Mouse (Mus musculus) CD4-positive, CD25-positive, alpha-beta regulatory T cell (primary cell): ENCODE results near the gene Adam11. TPM values are rescaled to one million over a fixed set of nuclear protein-coding genes. Genes with fewer than 3 reads are reported as not detected.

Experiments used
- polyA plus RNA-seq: library from polyadenylated mRNA; unstranded; fragments of 100-300 nt; shearing (Covaris generic); gene quantifications from one replicate; pipeline ENCODE4 v1.2.1, GENCODE M21; 2017

The Adam11 gene
- 0.17 TPM for polyA plus RNA-seq

GRCm38 (mm10) chr11:102761309-102762210, at the start of gene Adam11:
TSS of gene Adam11 (plus strand) at chr11:102761439.

DNA sequence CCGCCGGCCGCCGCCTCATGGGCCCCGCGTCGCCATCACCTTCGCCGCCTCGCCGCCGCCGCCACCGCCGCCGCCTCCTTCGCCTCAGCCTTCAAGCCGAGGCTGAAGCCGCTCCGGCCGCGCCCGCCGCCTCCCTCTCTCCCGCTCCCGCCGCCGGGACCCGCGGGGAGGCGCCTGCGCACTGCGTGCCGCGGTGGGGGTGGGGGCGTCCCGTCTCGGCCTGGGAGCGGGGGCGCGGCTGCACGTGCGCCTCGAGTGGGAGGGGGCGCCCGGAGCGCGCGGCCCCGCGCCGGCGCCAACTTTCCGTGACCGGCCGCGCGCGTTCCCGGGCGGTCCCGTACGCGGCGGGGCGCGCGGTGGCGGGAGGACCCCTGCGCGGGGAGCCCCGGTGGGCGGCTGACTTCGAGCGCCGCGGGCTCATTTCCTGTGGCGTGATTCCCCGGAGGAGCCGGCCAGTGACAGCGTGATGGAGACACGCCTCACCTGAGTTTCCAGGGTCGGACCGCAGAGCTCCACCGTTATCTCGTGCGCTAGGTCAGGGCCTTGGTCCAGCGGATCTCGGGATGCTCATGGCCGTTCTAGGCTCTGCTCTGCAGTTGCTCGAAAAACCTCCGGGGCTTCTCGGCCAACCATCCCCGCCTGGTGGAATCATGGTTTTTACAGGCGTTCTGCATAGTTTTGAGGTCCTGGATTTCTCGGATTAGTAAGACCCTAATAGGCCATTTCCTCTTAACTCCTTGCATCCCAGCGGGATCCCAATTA, 58.0 kb downstream of the Adam11 start, which contains the start of gene Gjc1:
Gjc1 (minus strand) TSS at position 680 of the 762 bp plus-strand sequence.

Other genes starting within 250 kb of the Adam11 start
- gene Gpatch8, start 205.0 kb upstream of the Adam11 start, polyA plus RNA-seq = 66.8 TPM
- gene Gm11627, start 182.0 kb upstream of the Adam11 start, polyA plus RNA-seq = not detected
- not detected for gene Fzd2, start 157.0 kb upstream of the Adam11 start, polyA plus RNA-seq
- gene Meioc, start 97.7 kb upstream of the Adam11 start, polyA plus RNA-seq = not detected
- gene Ccdc43, start 63.7 kb upstream of the Adam11 start, polyA plus RNA-seq = 32.9 TPM
- not detected for gene Gjc1, start 58.3 kb downstream of the Adam11 start, polyA plus RNA-seq
- gene Higd1b, start 74.4 kb downstream of the Adam11 start, polyA plus RNA-seq = not detected
- 161 TPM for gene Eftud2, start 119.5 kb downstream of the Adam11 start, polyA plus RNA-seq
- gene Ccdc103, start 119.8 kb downstream of the Adam11 start, polyA plus RNA-seq = not detected
- gene Fam187a, start 123.7 kb downstream of the Adam11 start, polyA plus RNA-seq = not detected
- gene Gfap, start 139.5 kb downstream of the Adam11 start, polyA plus RNA-seq = not detected
- gene Kif18b, start 163.7 kb downstream of the Adam11 start, polyA plus RNA-seq = 1.4 TPM
- gene C1ql1, start 185.2 kb downstream of the Adam11 start, polyA plus RNA-seq = not detected